Mouse (Mus musculus): ENCODE data around the gene Gm29609.
"Not testable (repeated sequence)": the region's sequence is repeated elsewhere in the genome, so short reads cannot be mapped to it uniquely, and the experiment has no call there.

Gm29609 gene

DNA sequence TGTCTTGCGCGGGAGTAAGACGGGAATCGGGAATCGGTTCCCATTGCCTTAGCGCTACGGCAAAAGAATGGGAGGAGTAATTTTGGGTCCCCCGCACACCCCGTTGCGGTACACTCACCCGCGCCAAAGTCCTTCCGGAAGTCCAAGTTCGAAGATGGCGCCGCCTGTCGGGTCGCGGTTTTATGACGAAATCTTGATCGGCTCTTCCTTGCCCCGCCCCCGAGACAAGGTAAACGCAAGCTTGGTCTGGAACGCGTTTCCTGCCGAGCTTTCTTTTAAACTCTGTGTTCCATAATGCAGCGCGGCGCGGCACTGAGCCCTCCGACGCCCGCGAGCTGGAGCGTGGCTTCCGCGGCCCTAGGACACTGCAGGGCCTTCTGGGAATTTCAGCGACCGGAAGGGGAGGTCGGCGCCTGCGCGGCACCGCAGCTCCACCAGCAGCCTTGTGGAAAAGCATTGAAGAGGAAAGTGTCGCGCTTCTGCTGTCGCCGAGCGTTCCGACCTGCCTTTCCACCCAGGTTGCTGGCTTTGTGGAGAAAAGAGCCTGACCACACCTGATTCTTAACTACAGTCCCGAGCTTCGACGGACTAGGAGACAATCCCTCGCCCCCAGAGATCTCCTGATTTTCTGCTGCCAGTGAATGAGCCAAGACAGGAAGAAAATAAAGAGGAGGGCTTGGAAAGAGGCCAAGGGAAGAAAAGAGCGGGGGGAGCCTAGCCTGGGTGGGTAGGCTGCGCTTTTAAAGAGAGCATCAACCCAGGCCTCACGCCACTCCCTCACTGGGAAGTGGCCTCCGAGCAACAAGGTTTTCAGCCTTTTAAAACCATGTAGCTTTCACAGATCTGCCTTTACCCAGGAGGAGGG lies at the start of gene Gm29609, which contains the start of gene Gtf3c2:
Gene Gm29609, minus strand, starts transcription at position 146 of the 865 bp plus-strand sequence.
Gene Gtf3c2, minus strand, starts transcription at position 379 of the 865 bp plus-strand sequence.
- DNase-seq (ENCODE audit: low spot score) = peak; percentile 97

DNA sequence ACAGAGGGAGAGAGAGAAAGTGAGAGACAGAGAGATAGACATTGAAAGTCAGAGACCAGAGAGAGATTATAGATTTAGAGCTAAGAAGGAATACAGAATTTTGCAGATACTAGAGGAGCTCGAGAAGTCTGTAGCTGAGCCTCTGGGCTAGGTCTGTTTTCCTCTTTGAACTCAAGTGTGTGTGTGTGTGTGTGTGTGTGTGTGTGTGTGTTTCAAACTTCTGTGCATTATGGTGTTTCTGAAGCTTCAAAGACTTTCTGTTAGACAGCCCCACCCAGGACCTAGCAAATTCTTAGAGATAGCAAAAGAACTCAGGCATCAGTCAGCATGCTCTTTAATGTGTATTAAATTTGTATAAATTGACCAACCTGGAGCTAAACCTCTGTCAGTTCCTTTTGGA lies 46.9 kb upstream of the Gm29609 start:
- no peak for DNase-seq (ENCODE audit: low spot score)

DNA sequence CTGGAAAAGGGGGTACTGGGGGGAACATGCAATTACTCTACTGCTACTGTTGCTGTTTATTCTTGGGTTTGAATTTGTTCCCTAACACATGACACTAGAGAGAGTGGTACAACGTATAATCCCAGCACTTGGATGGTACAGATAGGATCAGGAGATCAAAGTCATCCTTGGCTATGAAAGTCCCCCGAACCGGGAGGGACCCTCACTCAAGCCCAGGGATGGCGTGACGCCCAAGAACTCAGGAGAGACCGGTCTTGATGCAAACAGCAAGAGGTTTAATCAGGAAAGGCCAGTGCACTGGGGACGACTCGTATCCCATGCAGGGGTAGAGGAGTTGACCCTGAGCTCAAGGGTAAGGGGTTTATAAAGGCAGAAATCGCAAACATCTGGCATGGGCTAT lies 43.0 kb upstream of the Gm29609 start:
- no peak for DNase-seq (ENCODE audit: low spot score)

DNA sequence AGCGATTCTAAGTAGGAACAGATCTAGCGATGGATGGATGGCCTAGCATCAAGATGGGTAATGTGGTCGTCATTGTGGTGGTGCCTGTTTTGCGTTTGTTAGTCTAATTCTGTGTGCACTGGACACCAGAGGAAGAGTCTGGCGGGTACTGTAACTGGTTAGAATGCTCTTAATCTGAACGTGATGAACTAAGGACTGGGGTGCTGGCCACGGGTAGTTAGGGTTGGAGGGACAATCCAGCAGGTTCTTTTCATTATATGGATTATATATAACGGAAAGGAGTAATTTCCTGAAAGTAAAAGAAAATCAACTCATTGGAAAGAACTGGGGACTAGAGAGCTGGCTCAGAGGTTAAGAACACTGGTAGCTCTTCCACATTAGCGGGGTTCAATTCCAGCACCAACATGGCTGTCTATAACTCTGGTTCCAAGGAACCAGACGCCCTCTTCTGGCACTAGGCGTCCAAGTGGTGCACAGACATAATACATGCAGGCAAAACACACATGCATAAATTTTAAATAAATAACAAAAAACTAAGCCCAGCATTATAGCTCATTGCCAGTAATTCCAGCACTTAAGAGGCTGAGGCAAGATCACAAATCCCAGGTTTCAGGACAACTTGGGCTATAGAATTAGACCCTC lies 41.7 kb upstream of the Gm29609 start:
- DNase-seq (ENCODE audit: low spot score) = peak; percentile 86

DNA sequence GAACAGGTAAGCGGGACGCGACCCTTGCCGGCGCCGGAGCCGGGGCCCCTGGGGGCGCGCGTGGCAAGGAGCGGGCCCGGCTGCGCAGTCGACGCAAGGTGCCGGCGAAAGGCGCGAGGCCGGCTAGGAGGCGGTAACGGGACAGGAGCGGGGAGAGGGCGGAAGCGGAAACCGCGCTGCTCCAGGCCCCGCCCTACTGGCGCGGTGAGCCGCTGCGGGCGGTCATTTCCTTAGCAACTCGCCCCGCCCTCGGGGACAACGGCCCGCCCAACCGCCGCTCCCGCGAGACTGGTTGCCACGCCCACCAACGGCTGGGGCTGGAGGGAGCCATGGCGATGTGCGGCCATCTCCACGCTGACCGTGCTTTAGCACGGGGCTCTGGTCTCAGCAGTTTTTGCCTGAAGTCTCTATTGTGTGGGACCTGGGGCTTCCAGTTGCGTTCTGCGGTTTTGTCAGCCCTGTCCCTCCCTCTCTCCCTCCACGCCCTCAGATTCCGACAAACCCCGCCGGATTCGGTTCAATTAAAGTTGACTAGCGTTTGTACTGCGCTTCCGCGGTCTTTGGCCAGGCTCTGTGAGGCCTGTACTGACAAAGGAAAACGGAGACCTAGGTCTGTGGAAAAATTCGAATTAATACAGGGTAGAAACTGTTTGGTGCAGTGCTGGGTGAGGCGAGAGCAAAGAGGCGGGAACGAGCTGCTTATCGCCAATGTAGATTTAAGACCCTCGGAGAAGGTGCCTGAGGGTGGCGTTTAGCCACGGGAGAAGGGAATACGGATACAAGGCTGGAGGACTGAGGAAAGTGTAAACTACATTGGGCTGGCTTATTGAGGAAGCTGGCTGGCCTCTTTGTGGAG lies 41.0 kb upstream of the Gm29609 start, which contains the start of gene Ppm1g:
Gene Ppm1g, minus strand, starts transcription at position 240 of the 856 bp plus-strand sequence.
- peak; percentile 98 for DNase-seq (ENCODE audit: low spot score)

DNA sequence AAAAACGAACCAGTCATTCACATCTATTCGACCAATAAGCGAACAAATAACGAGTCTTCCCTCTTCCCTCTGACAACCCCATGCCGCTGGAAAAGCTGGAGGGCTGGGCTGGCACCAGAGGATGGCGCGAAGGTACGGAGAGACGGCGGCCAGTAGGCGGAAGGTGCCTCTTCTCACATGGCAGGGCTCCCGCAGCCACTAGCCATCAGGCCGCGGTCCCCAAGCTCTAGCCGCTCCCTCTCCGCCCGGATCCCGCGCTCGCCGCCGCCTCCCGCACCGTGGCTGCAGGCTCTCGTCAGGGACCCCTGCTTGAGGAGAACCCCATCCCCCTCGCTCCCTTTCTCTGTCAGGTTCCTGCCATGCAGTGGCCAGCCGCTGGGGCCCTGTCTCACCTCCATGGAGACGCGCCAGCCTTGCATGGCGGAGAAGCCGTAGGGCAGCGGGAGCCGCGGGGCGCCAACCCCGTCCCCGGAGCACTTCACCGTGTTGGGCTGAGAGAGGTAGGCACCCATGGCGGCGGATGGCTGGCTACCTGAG lies 40.3 kb upstream of the Gm29609 start:
- DNase-seq (ENCODE audit: low spot score) = peak; percentile 64

DNA sequence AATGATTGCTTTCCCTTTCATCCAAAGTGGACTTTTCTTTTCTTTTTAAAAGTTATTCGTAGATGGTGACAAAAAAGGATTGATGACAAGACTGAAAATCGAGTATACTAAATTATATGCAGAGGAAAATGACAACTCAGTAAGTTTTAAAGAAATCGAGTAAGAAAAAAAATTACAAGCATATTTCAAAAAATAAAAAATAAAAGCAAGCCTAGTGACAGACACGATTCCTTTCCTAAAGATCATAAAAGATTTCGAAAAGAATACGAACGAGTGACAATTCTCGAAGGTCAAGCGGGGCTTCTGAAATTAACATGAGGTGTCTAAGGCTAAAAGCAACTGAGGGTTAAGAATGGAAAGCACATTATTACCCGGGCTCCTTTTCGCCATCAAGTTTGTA lies 39.8 kb upstream of the Gm29609 start:
- DNase-seq (ENCODE audit: low spot score) = no peak

DNA sequence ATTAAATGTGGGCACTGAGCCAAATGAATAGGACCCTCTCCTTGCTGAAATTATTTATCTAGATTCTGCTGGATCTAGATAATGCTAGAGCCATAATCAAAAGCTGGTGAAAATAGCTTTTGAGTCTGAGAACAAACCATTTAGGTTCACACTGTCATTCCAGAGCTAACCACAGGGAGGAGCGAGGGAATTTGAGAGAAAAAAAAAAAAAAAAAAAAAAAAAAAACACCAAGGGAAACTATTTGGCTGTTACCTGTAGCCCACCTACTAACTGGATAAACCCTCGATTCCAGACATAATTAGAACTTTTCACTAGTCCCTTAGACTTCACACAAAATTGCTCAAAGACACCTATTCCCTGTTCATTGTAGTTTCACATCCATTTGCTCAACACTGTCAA lies 39.4 kb upstream of the Gm29609 start:
- peak; percentile 61 for DNase-seq (ENCODE audit: low spot score)

DNA sequence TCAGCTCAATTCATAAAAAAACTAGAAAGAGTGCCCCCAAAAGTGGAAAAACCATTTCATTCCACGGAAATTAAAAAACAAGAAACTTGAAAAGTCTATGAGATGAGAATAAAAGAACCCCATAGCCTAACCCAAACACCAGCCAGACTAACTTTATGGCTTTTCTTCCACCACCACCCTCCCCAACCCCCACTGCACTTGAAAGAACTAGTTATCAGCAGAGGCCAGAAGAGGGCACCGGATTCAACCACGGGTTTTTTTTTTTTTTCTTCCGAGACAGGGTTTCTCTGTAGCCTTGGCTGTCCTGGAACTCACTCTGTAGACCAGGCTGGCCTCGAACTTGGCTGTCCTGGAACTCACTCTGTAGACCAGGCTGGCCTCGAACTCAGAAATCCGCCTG lies 38.6 kb upstream of the Gm29609 start:
- no peak for DNase-seq (ENCODE audit: low spot score)

DNA sequence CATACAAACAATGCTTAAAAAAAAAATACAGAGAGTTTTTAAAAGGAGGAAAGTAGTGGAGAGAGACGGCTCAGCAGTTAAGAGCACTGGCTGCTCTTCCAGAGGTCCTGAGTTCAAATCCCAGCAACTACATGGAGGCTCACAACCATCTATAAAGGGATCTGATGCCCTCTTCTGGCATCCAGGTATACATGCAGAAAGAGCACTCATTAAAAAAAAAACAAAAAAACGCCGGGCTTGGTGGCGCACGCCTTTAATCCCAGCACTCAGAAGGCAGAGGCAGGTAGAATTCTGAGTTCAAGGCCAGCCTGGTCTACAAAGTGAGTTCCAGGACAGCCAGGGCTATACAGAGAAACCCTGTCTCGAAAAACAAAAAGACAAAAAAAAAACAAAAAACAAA lies 36.8 kb upstream of the Gm29609 start:
- not testable (repeated sequence) for DNase-seq (ENCODE audit: low spot score)

DNA sequence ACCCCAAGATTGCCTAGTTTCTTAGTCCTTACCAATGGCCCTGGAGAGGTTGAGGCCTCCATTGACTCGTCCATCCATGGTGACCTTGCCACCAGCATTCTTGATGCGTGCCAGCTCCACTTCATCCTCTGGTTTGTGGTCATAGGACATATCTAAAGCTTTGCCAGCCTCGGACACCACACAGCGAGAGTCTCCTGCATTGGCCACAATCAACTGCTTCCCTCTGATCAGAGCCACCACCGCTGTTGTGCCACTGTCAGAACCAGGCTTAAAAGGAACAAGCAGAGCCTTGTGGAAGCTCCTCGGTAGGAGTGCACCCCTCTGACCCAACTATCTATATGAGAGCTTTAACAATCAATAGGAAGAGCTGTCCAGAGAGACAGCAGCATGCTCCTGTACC lies 24.7 kb upstream of the Gm29609 start:
- DNase-seq (ENCODE audit: low spot score) = no peak

DNA sequence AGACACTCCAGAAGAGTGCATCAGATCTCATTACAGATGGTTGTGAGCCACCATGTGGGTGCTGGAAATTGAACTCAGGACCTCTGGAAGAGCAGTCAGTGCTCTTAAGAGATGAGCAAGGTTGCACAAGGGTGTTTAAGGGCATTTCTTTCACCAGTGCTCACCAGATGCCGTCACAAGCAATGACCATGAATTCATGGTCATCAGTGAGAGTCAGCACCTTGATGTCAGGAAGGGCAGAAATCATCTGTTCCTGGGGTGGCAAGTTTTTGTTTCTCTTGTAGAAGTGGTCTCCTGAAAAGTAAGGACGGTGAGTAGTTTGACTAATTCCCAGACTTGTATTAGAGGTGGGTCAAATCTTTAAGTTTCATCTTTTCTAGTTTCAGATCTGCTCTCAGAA lies 24.2 kb upstream of the Gm29609 start:
- DNase-seq (ENCODE audit: low spot score) = no peak

DNA sequence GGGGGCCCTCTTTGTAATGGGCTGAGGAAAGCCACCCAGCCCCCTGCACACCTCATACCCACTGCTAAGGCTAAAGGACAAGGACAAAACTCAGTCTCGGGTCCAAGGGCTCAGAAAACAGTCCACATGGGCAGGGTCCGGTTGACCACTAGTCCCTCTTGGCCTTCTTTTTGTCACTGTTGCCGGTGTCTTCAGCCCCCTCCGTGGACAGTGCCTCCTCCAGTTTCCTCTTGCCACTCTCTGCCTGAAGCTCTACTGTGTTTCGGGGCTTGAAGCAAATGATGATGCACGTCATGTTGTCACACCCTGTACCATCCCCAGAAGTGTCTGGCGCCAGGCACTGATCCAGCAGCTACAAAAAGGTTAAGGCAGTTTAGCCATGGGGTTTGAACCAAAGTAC lies 23.2 kb upstream of the Gm29609 start:
- no peak for DNase-seq (ENCODE audit: low spot score)

DNA sequence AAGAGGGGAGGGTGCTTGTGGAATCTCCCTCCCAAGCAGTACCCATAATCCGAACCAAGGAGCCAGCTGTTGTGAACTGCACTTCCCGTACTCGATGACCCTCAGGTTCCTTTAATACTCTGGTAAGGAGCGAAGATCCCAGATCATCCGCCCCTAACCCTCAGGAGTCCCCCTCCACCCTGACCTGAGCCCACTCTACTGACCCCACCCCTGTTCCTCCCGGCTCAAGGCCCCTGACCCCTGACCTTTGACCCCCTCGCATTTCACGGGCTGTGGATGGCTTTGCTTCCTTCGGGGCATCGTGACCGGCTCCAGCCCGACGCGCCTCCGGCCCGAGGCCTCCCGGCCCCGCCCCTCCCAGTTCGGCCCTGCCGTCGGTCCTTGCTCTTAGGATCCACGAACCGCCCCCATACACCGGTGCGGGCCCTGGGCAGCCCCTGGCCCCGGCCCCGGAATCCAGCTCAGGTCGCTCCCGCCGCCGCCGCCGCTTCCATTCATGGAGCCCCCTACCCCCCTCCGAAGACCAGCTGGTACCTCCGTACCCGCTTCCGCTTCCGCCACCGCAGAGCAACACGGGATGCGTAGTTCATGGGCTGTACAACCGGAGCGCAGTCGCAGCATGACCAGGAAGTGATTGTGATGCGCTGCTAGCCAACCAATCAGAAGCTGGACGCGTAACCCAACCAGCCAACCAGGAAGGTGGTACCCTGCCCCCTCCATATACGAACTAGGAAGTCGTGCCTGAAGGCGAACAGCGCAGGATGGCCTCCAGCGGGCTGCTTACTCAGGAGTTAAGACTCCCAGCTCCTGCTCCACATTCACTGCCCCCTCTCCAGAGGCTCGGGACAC lies 22.3 kb upstream of the Gm29609 start, which contains the start of gene Zfp513:
Gene Zfp513, minus strand, starts transcription at position 562 of the 849 bp plus-strand sequence.
- DNase-seq (ENCODE audit: low spot score) = peak; percentile 99

DNA sequence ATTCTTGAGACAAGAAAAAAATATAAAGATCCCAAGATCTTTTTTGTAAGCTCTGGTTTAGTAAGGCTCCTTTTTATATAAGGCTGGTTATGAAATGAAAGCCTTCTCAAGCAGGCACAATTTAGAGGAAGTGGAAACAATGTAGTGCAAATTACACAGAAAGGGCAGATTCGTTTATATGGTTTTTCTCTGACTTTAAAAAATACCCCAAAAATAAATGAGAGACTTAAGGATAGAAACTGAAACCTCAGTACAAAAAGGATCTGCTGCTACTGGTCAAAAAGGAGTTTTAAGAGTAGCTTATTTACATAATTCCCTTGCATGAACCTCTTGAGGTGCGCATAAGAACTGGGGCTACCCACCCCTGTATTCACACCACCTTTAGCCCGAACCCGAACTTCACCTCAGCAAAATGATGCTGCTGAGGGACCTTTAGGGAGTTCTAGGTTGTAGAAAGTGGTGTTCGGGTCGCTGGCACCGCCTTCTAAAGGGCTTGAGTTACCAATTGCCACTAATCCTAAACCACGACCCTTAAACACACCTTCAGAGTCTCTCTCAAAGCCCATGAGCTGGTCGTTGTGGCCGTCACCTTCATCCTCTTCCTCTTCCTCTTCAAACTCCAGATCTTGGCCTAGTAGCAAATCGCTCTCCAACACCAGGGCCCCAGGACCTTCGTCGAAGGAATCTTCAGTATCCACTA lies 21.5 kb upstream of the Gm29609 start:
- DNase-seq (ENCODE audit: low spot score) = no peak

DNA sequence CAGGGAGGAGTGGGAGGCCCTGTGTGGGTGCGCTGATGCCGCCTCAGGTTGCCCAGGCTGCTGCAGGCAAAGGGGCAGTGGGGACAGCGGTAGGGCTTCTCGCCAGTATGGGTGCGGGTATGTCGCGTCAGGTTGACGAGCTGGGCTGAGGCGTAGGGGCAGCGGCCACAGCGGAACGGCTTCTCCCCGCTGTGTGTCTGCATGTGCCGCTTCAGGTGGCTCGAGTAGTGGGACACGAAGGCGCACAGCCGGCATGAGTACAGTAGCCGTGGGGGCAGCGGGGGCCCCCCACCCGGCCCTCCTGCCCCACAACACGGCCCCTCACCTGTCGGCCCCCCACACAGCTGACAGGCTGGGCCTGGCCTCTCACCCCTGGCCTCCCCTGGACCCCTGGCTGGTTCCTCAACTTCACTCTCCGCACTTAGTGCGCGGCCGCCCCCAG lies 20.6 kb upstream of the Gm29609 start:
- DNase-seq (ENCODE audit: low spot score) = no peak

DNA sequence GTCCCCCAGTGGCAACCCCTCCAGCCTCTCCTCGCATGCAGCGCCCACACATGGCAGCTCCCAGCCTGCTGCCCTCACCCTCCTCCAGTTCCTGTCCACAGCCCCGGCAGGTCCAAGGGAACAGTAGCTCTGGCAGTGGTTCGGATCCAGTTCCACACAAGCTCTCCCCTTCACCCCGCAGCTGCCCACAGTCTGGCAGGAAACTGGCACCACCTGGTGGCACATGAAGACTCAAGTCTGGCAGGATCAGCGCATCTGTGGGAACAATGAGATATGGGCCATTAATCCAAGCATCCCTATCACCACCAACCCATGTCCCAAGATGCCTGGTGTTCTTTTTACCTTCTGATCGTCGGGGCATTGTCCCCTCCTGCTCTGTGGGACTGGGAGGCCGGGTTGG lies 20.2 kb upstream of the Gm29609 start:
- no peak for DNase-seq (ENCODE audit: low spot score)

DNA sequence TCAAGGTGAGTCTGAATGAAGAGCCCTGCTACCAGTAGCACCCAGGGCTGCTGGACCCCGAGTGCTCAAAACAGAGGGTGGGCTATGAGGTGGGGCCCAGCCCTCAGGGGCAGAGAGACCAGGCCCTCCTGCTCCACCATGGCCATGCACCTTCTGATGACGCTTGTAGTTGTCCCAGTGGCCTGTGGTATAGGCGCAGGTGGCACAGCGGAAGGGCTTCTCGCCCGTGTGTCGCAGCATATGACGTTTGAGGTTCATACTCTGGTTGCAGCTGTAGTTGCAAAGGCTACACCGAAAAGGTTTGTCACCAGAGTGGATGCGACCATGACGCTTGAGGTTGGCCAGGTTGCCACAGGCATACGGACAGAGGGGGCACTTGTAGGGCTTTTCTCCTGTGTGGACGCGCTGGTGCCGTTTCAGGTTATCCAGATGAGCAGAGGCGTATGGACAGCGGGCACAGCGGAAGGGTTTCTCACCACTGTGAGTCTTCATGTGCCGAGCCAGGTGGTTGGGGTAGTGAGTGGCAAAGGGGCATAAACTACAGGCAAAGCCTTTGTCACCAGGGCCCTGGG lies 19.7 kb upstream of the Gm29609 start:
- DNase-seq (ENCODE audit: low spot score) = no peak

DNA sequence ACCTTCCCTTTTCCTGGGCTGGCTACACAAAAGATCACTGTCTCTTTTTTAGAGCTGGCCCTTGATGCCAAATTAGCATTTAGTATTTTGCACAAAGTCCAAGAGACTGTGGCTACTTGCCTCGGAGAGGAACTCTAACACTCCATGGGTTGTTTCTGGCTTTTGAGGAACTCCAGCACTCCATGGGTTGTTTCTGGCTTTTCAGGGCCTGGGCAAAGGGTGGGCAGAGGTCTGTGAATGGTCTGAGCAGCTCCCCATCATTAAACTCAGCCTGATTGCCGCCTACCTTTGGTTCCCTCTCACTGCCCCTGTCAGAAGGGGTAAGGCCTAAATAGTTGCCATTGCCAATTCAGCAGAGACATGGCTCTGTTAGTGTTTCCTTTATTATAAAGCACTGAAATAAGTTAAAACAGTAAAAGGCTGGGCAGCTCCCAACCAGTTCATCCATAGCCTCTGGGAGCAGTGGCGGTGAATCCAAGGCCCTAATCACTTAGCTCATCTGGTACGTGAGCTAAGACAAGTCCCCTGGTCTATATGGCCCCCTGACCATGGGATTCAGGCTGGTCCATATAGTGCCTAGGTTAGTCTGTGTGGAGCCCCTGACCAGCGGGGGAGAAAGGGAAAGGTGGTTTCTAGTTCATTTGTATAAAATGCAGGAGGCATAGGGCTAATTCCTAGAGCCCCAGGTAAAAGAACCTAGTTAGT lies 19.1 kb upstream of the Gm29609 start:
- no peak for DNase-seq (ENCODE audit: low spot score)
